In genomic region chr3:28265656-28266055, GRCm38 (mm10) we compare ENCODE assay signal across 9 mouse cellular contexts. TPM values are rescaled to one million over a fixed set of nuclear protein-coding genes. Genes with fewer than 3 reads are reported as not detected.
DNase-seq lines count a peak whose midpoint lies in the region; ATAC-seq and TF ChIP-seq lines count a peak whose summit lies in the region.
"Had no signal": no experiment of that assay in that cellular context is flagged by ENCODE, and none has a peak within 500 bp of the region (broad histone marks: within the 10 kb centered on the region; RNA-seq: fewer than 3 reads in every experiment).

No protein-coding gene starts in this region.

- H3K4me3 ChIP-seq in heart, embryonic 11.5 days (ENCODE audit: low read depth, low read length) = no peak overlapping the region
- H3K4me3 ChIP-seq in heart, adult 2 months = no peak overlapping the region
- H3K4me3 ChIP-seq in forebrain, embryonic 14.5 days (ENCODE audit: low read depth, low read length) = peak overlapping the region; percentile 79
- H3K4me3 ChIP-seq in midbrain, embryonic 11.5 days (ENCODE audit: low read depth, low read length) = peak overlapping the region; percentile 52; the same call in 1 of the 2 replicates

- 82% methylated on average over 5 of the region's 5 CpGs for WGBS in heart, embryonic 11.5 days (ENCODE audit: insufficient replicate concordance)
- WGBS in heart, adult 2 months = 83% methylated on average over 5 of the region's 5 CpGs
- WGBS in forebrain, embryonic 14.5 days = 56% methylated on average over 5 of the region's 5 CpGs
- WGBS in midbrain, embryonic 11.5 days = 58% methylated on average over 5 of the region's 5 CpGs

- no peak for DNase-seq in heart, adult 2 months
- DNase-seq in forebrain, embryonic 14.5 days (ENCODE audit: low spot score) = peak; percentile 30
- no peak for DNase-seq in midbrain, embryonic 11.5 days (ENCODE audit: low spot score, missing footprints)
- DNase-seq in MN1 (ENCODE audit: low spot score) = no peak
- DNase-seq in thymus, postnatal 36 days = no peak

- TF ChIP-seq POLR2A in heart, adult 2 months (IDR thresholded peaks at IDR 0.05; ENCODE audit: insufficient read depth, low read depth, low read length) = no peak

- H3K27me3 ChIP-seq in heart, embryonic 11.5 days (ENCODE audit: control insufficient read depth, insufficient read depth, low read length) = no peaks in the 10 kb centered on the region
- H3K27me3 ChIP-seq in heart, adult 2 months (ENCODE audit: control insufficient read depth, insufficient read depth, low read length) = no peaks in the 10 kb centered on the region
- H3K27me3 ChIP-seq in forebrain, embryonic 14.5 days (replicated peaks; ENCODE audit: control insufficient read depth, insufficient read depth, low read length) = 0 out of 2 replicates have a peak, but pooled peaks cover 2% of the 10 kb centered on the region
- H3K27me3 ChIP-seq in midbrain, embryonic 11.5 days (ENCODE audit: control insufficient read depth, insufficient read depth, low read length) = peaks cover 2% of the 10 kb centered on the region; the same call in 1 of the 2 replicates

- intact Hi-C loops in heart, adult 2 months (cut with DNase I) = loop anchor here (2.0 to 10.0 kb wide), 3 partner anchors 98 to 279 kb away; no protein-coding TSS in a partner anchor

- H3K4me1 ChIP-seq in heart, embryonic 11.5 days (ENCODE audit: control insufficient read depth, insufficient read depth, low read length) = peaks cover 5% of the 10 kb centered on the region; the same call in 1 of the 2 replicates
- peaks cover 4% of the 10 kb centered on the region for H3K4me1 ChIP-seq in heart, adult 2 months (ENCODE audit: control insufficient read depth, insufficient read depth, low read length)
- peaks cover 31% of the 10 kb centered on the region for H3K4me1 ChIP-seq in forebrain, embryonic 14.5 days (ENCODE audit: control insufficient read depth, insufficient read depth, low read length)
- peaks cover 9% of the 10 kb centered on the region for H3K4me1 ChIP-seq in midbrain, embryonic 11.5 days (ENCODE audit: control insufficient read depth, insufficient read depth, low read length)

- no peak for TF ChIP-seq CTCF in heart, adult 2 months (IDR thresholded peaks at IDR 0.05)

- no peaks in the 10 kb centered on the region for H3K36me3 ChIP-seq in heart, embryonic 11.5 days (ENCODE audit: control insufficient read depth, insufficient read depth, low read length)
- H3K36me3 ChIP-seq in heart, adult 2 months (ENCODE audit: control insufficient read depth, insufficient read depth, low read length) = no peaks in the 10 kb centered on the region
- H3K36me3 ChIP-seq in forebrain, embryonic 14.5 days (ENCODE audit: control insufficient read depth, insufficient read depth, low read length) = no peaks in the 10 kb centered on the region
- H3K36me3 ChIP-seq in midbrain, embryonic 11.5 days (ENCODE audit: control insufficient read depth, insufficient read depth, low read length) = no peaks in the 10 kb centered on the region

- no peak for ATAC-seq in heart, embryonic 11.5 days (replicated peaks; ENCODE audit: insufficient number of reproducible peaks, low FRiP score, low TSS enrichment)
- peak; percentile 39; the same call in 1 of the 2 replicates for ATAC-seq in cerebellum, adult (ENCODE audit: insufficient number of reproducible peaks, low FRiP score, low TSS enrichment)
- ATAC-seq in forebrain, embryonic 14.5 days = no peak
- no peak for ATAC-seq in midbrain, embryonic 11.5 days (ENCODE audit: low FRiP score)
- ATAC-seq in activated CD4-positive, CD25-positive, alpha-beta regulatory T cell, adult 4 months = no peak

- TF ChIP-seq EP300 in heart, adult 2 months (IDR thresholded peaks at IDR 0.05; ENCODE audit: insufficient read depth, low read depth, low read length) = no peak

- H3K79me2 ChIP-seq in heart, adult 2 months (replicated peaks; ENCODE audit: control insufficient read depth, insufficient read depth, low read length) = no peaks in the 10 kb centered on the region

- no peaks in the 10 kb centered on the region for H3K9me3 ChIP-seq in heart, embryonic 11.5 days (replicated peaks; ENCODE audit: control insufficient read depth, low read length)
- no peaks in the 10 kb centered on the region for H3K9me3 ChIP-seq in forebrain, embryonic 14.5 days (replicated peaks; ENCODE audit: control insufficient read depth, low read length)
- no peaks in the 10 kb centered on the region for H3K9me3 ChIP-seq in midbrain, embryonic 11.5 days (ENCODE audit: control insufficient read depth, low read length)

- H3K9ac ChIP-seq in heart, embryonic 11.5 days (ENCODE audit: low read depth, low read length) = no peak overlapping the region
- no peak overlapping the region for H3K9ac ChIP-seq in heart, adult 2 months (ENCODE audit: low read depth, low read length)
- H3K9ac ChIP-seq in forebrain, embryonic 14.5 days (ENCODE audit: low read length) = peak overlapping the region; percentile 92
- H3K9ac ChIP-seq in midbrain, embryonic 11.5 days (ENCODE audit: low read length) = peak overlapping the region; percentile 16; the same call in 1 of the 2 replicates

- H3K4me2 ChIP-seq in heart, embryonic 11.5 days = peak overlapping the region; percentile 89; the same call in 1 of the 2 replicates
- peak overlapping the region; percentile 67 for H3K4me2 ChIP-seq in forebrain, embryonic 14.5 days (ENCODE audit: low read length)
- H3K4me2 ChIP-seq in midbrain, embryonic 11.5 days = peak overlapping the region; percentile 88

- H3K27ac ChIP-seq in heart, embryonic 11.5 days (ENCODE audit: low read depth, low read length) = no peak overlapping the region
- H3K27ac ChIP-seq in heart, adult 2 months = no peak overlapping the region
- peak overlapping the region; percentile 93 for H3K27ac ChIP-seq in forebrain, embryonic 14.5 days (ENCODE audit: low read depth, low read length)
- H3K27ac ChIP-seq in midbrain, embryonic 11.5 days (ENCODE audit: low read depth, low read length) = peak overlapping the region; percentile 42
- H3K27ac ChIP-seq: macrophage had no signal

RNA-seq across cellular contexts. Expression of gene Tnik, which starts 2.6 kb away (rescaled TPM):
- polyA plus RNA-seq in heart, embryonic 11.5 days (2014; fragmentation: Nextera tagmentation; extraction: Ambion mirVana) = 7.6 and 7.9 TPM in 2 replicates
- 10 to 100 TPM; 26.8 to 29.8 TPM for total RNA-seq in heart, adult 2 months (2021)
- polyA plus RNA-seq in heart, adult 2 months (2012; rRNA removed) = 6.6 and 13.6 TPM in 2 replicates
- polyA plus RNA-seq in forebrain, embryonic 14.5 days (2014; fragmentation: Nextera tagmentation; extraction: Ambion mirVana) = 55.7 and 83.6 TPM in 2 replicates
- 19.9 and 21.2 TPM in 2 replicates for polyA plus RNA-seq in midbrain, embryonic 11.5 days (2014; fragmentation: Nextera tagmentation; extraction: Ambion mirVana)
- 10 to 100 TPM; 44.9 to 49.8 TPM for polyA plus RNA-seq in activated CD4-positive, CD25-positive, alpha-beta regulatory T cell, adult 4 months (2017; shearing (Covaris generic))

Comparison
In these comparisons a context has a peak if more than half of its experiments do, and no peak if none do; other contexts are left out.
1. H3K27ac ChIP-seq: peak in forebrain, embryonic 14.5 days (single experiment) and midbrain, embryonic 11.5 days (single experiment); none in heart, embryonic 11.5 days (single experiment) and heart, adult 2 months (single experiment).
2. H3K4me3 ChIP-seq: peak in forebrain, embryonic 14.5 days (single experiment) and midbrain, embryonic 11.5 days (single experiment); none in heart, embryonic 11.5 days (single experiment) and heart, adult 2 months (single experiment).
3. H3K9ac ChIP-seq: peak in forebrain, embryonic 14.5 days (single experiment) and midbrain, embryonic 11.5 days (single experiment); none in heart, embryonic 11.5 days (single experiment) and heart, adult 2 months (single experiment).
4. Peak in every context shown above with its lines, with median percentiles within 50 percentile points of each other: H3K4me2 ChIP-seq.